Mouse (Mus musculus) neural tube, embryonic 13.5 days (tissue): Measurements from ENCODE around the gene Vkorc1l1. TPM values are rescaled to one million over a fixed set of nuclear protein-coding genes. Genes with fewer than 3 reads are reported as not detected.

ENCODE experiments used
- ATAC-seq: fragments of 200-750 bp; cut with Nextera tagmentation; 2 replicates; pipeline ENCODE4 v1.8.0; 2017; ENCODE audit warnings: low read depth, mild to moderate bottlenecking, moderate TSS enrichment, moderate library complexity
- H3K27ac ChIP-seq: fragments of 300-500 bp; sonication (generic); replicated peaks from 2 replicates; pipeline ENCODE4 v1.5.1; 2015; ENCODE audit warnings: moderate library complexity, mild to moderate bottlenecking, inconsistent platforms
- H3K27me3 ChIP-seq: fragments of 300-500 bp; sonication (generic); 2 replicates; pipeline ENCODE4 v1.6.1; 2015; ENCODE audit warnings: mild to moderate bottlenecking, inconsistent platforms
- H3K36me3 ChIP-seq: fragments of 300-500 bp; sonication (generic); 2 replicates; pipeline ENCODE4 v1.6.1; 2015; ENCODE audit warnings: mild to moderate bottlenecking, inconsistent platforms
- H3K4me1 ChIP-seq: fragments of 300-500 bp; sonication (generic); replicated peaks from 2 replicates; pipeline ENCODE4 v1.6.1; 2015; ENCODE audit warnings: inconsistent platforms
- H3K4me2 ChIP-seq: fragments of 300-500 bp; sonication (generic); 2 replicates; pipeline ENCODE4 v1.6.1; 2015; ENCODE audit warnings: inconsistent platforms, mild to moderate bottlenecking, moderate library complexity
- H3K4me3 ChIP-seq: fragments of 300-500 bp; sonication (generic); 2 replicates; pipeline ENCODE4 v1.5.1; 2015; ENCODE audit warnings: mild to moderate bottlenecking, inconsistent platforms
- H3K9ac ChIP-seq: fragments of 300-500 bp; sonication (generic); 2 replicates; pipeline ENCODE4 v1.6.1; 2015; ENCODE audit warnings: moderate library complexity, mild to moderate bottlenecking, inconsistent platforms
- H3K9me3 ChIP-seq: fragments of 300-500 bp; sonication (generic); 2 replicates; pipeline ENCODE4 v1.6.1; 2016; ENCODE audit warnings: inconsistent platforms
- WGBS: fragments of 180-500 bp; shearing (Covaris S2); methylation state at CpG from one replicate; pipeline ENCODE4 v1.1.7; 2015; 5-methylcytosine and 5-hydroxymethylcytosine counted together
- polyA plus RNA-seq: library from polyadenylated mRNA; unstranded; fragments of >200 nt; fragmentation: Nextera tagmentation; extraction: Ambion mirVana; gene quantifications from 2 replicates; pipeline ENCODE4 v1.2.1, GENCODE M21; 2015

Vkorc1l1 gene
- polyA plus RNA-seq, 1 experiment from 2014 or later = 29.8 TPM

DNA sequence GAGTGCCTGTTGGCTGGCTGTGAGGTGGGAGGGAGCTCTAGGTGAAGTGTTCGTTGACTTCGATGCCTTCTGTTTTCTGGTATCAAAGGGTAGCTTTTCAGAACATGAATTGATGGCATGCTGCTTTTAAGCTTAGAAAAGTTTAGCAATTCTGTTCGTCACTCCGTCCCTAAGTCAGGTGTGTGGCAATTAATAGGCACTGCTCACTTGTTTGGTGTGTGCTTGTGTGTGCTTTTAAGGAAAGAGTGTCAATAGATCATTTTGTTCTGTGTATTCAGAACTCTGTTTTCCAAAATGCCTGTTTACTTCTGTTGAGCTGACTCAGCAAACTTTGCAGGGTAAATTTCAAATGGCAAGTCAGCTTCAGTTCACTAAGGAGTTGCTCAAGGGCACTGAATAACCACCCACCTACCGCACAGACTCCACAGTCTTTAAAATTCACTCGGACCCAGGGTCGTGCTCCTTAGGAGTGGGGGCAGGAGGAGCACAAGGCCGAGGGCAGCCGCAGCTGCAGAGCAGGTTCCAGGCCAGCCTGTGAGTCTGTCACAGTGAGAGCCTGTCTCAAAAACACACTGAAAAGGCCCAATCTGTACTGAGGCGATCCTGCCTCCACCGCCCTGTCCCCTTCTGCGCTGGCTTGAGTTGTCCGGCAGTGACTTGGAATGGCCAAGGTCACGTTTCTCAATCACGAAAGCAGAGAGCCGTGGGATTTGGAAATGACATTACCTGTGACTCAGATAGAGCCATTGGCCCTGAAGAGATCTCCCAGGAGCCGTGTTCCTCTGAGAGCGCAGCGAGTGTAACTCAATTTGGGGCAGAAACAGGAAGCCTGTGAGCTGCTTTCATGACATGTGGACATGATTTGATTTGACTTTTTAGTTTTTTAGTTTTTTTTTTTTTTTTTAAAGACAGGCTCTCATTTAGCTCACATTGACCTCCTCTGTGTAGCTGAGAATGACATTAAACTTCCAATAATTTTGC lies 89.9 kb downstream of the Vkorc1l1 start:
- Histone ChIP-seq H3K4me1 (peaks cover 9% of the 10 kb centered on the region), H3K36me3 (peaks cover 17% of the 10 kb centered on the region), H3K9me3 (no peaks in the 10 kb centered on the region), H3K4me2 (no peak overlapping the region), H3K27me3 (peaks cover 11% of the 10 kb centered on the region), H3K27ac (no peak overlapping the region), H3K9ac (no peak overlapping the region), H3K4me3 (no peak overlapping the region)
- ATAC-seq = no peak
- WGBS = 90% methylated on average over 19 of the region's 19 CpGs

- H3K4me3 ChIP-seq = no peak overlapping the region
- no peak overlapping the region for H3K27ac ChIP-seq
- H3K4me2 ChIP-seq = no peak overlapping the region
- no peaks in the 10 kb centered on the region for H3K9me3 ChIP-seq
- no peak for ATAC-seq
- H3K27me3 ChIP-seq = no peaks in the 10 kb centered on the region
- H3K9ac ChIP-seq = no peak overlapping the region
- peaks cover 9% of the 10 kb centered on the region for H3K4me1 ChIP-seq
- 84% methylated on average over 2 of the region's 2 CpGs for WGBS
- peaks cover 30% of the 10 kb centered on the region for H3K36me3 ChIP-seq
Measured at GRCm38 (mm10) chr5:130033869-130034268, 92.1 kb downstream of the Vkorc1l1 start.

Other genes with a start within 250 kb of the Vkorc1l1 start
- gene Sept14, start 233.5 kb upstream of the Vkorc1l1 start, polyA plus RNA-seq = not detected in 2 replicates
- gene Mrps17, start 226.5 kb upstream of the Vkorc1l1 start, polyA plus RNA-seq = 164 and 178 TPM in 2 replicates
- 86.6 and 91.8 TPM in 2 replicates for gene Nipsnap2, start 216.9 kb upstream of the Vkorc1l1 start, polyA plus RNA-seq
- gene Psph, start 154.5 kb upstream of the Vkorc1l1 start, polyA plus RNA-seq = 30.9 and 35.2 TPM in 2 replicates
- gene Sumf2, start 95.0 kb upstream of the Vkorc1l1 start, polyA plus RNA-seq = 37.9 and 45.8 TPM in 2 replicates
- 916 and 967 TPM in 2 replicates for gene Chchd2, start 54.5 kb upstream of the Vkorc1l1 start, polyA plus RNA-seq
- 12.9 and 13.3 TPM in 2 replicates for gene Zbed5, start 46.2 kb upstream of the Vkorc1l1 start, polyA plus RNA-seq
- 0.32 and 0.33 TPM in 2 replicates for gene Phkg1, start 43.4 kb upstream of the Vkorc1l1 start, polyA plus RNA-seq
- 4.9 and 6.1 TPM in 2 replicates for gene Nupr1l, start 33.4 kb upstream of the Vkorc1l1 start, polyA plus RNA-seq
- 30.9 and 33.3 TPM in 2 replicates for gene Gusb, start 61.1 kb downstream of the Vkorc1l1 start, polyA plus RNA-seq
- gene Asl, start 87.3 kb downstream of the Vkorc1l1 start, polyA plus RNA-seq = 40.3 and 44.4 TPM in 2 replicates
- gene Crcp, start 87.3 kb downstream of the Vkorc1l1 start, polyA plus RNA-seq = 70.1 and 80.1 TPM in 2 replicates
- gene Tpst1, start 131.4 kb downstream of the Vkorc1l1 start, polyA plus RNA-seq = 56.7 and 59.0 TPM in 2 replicates
- 15.1 and 16.7 TPM in 2 replicates for gene Kctd7, start 202.9 kb downstream of the Vkorc1l1 start, polyA plus RNA-seq
- 36.4 and 36.6 TPM in 2 replicates for gene Rabgef1, start 229.8 kb downstream of the Vkorc1l1 start, polyA plus RNA-seq